Mouse (Mus musculus) olfactory bulb, adult 2 months (tissue): Measurements from ENCODE around the gene Rasl11b.

ENCODE experiments used
- CTCF ChIP-seq: fragments of 200-500 bp; IDR thresholded peaks from 2 replicates; pipeline ENCODE4 v1.5.1; 2012; ENCODE audit warnings: low read depth, mild to moderate bottlenecking, low read length, moderate library complexity; ENCODE audit not compliant: insufficient read depth
- POLR2A ChIP-seq: fragments of 200-500 bp; IDR thresholded peaks from 2 replicates; pipeline ENCODE4 v1.6.1; 2012; ENCODE audit warnings: mild to moderate bottlenecking, low read depth, low read length, moderate library complexity; ENCODE audit not compliant: insufficient read depth

DNA sequence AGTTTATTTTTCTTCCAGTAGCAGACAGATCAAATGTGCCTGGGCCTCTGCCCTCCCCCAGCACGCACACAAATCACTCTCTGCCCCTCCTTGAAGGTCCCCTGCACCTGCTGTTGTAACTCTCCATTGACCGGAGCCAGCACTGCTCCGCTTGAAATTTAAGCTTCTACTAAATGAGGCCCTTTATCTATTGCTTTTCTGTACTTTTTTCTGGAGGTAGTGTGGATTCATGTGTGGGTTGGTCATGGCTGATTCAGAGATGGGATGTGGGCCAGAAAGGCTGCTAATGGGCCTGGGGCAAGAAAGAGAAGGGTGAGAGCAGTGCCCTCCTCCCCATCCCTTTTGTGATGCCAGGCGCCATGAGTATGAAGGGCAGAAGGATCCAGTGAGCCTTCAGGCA is 51.4 kb downstream of the Rasl11b start:
- TF ChIP-seq CTCF: no peak
- TF ChIP-seq POLR2A: no peak
